Mouse (Mus musculus) adrenal gland, adult 18-20 months (tissue): ENCODE results near the gene Prrt4. TPM values are rescaled to one million over a fixed set of nuclear protein-coding genes. Genes with fewer than 3 reads are reported as not detected.
A peak's percentile ranks its signal among the peaks of the same experiment; 100 is the strongest.
"Not testable (repeated sequence)": the region's sequence is repeated elsewhere in the genome, so short reads cannot be mapped to it uniquely, and the experiment has no call there.

Experiments
- DNase-seq, 2 experiments: peaks; one replicate each; pipeline ENCODE4 v3.0.0; 2021 to 2022; ENCODE audit warnings: low spot score in 2 of 2
- total RNA-seq, 2 experiments: library from RNA; stranded (reverse); gene quantifications; 1 replicate in 1 of 2; 2 replicates in 1 of 2; pipeline ENCODE4 v1.2.3; 2021

Gene Prrt4
- total RNA-seq, 2 experiments from 2014 or later: 1.3 to 3.9 TPM

- DNase-seq: no peak
Measured at GRCm38 (mm10) chr6:29199223-29199855, 20.0 kb upstream of the Prrt4 start.

- DNase-seq: peak; percentile 85 to 86
Measured at GRCm38 (mm10) chr6:29198309-29199222, 19.2 kb upstream of the Prrt4 start.

GRCm38 (mm10) chr6:29195846-29196698 lies 16.7 kb upstream of the Prrt4 start:
- no peak for DNase-seq

- peak in 1 of 2 experiments; percentile 5 for DNase-seq
Measured at GRCm38 (mm10) chr6:29195146-29195545, 15.8 kb upstream of the Prrt4 start.

DNA sequence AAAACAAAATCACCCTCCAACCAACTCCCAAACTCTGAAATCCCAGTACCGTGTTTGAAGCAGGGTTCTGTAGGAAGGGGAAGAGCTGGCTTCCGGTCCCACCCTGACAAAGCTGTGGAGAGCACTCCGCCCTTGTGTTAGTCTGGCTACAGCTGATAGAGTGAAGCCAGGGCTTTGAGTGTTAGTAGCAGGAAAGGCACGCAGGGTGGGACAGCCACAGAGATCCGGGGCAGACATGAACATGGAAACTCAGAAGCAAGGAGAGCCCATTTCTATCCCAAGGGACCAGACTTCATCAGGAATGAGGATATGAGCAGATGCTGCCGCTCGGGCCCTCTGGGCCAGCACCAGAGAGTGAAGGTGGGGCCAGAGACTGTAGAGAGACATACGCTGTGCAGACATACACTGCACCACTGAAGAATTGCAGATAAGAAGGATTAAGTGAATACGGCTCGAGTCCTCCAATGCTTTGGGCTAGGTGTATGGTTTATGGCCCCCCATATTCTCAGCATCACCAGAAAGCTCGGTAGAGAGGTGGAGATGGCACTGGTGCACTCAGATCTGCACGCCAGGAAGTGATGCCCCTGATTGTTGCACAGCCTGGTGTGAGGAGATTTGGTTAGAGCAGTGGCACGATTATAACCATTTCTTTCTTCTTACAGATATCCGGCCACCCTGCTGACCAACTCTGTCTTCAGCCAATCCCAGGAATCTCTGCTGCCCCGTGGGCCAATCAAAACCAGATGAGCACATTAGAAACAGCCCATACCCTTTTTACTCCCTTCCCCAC lies 14.8 kb upstream of the Prrt4 start:
- peak in 1 of 2 experiments; percentile 18 for DNase-seq

GRCm38 (mm10) chr6:29187936-29188335 lies 8.6 kb upstream of the Prrt4 start:
- DNase-seq: no peak

- DNase-seq: no peak
Measured at GRCm38 (mm10) chr6:29179843-29180242, 459 bp upstream of the Prrt4 start.

DNA sequence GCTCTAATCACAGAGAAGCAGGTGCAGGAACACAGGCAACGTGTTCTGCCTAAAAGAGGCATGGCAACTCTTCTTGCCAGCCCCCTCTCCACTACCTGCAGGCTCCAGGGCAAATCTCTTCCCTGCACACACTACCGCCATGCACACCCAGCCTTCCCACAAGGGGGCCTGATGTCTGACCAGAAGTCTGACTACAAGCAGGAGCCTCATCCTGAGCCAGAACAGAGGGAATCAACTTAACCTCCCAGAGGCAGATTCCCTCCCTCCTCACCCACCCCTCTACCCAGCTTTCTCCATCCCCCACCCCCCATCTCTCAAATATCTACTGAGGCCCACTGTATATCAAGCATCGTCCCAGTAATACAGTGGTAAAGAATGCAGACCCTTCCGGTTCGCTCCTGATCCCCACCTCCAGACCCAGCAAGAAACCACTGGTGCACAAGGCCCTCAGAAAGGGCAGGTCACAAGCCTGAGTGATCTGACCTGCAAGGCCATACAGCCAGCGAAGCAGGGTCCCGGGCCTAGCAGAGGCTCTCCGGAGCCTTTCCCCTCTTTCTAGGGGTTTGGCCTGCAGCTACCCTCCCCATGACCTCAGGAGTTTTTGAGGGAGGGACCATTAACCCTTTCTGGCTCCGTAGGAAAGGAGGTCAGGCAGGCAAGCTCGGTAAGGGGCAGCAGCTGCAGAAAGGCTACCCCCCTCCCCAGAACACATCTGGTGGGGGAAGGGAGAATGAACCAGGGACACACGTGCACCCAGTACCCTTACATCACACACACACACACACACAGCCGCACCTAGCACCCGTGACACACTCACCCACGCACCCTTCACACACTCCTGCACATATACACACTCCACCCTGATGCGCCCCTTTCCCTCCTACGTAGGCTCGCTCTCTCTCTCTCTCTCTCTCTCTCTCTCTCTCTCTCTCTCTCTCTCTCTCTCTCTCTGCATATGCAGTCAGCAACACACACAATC lies 1.2 kb downstream of the Prrt4 start:
- no peak for DNase-seq

- DNase-seq: no peak
Measured at GRCm38 (mm10) chr6:29175113-29175512, 4.3 kb downstream of the Prrt4 start.

- DNase-seq: no peak
Measured at GRCm38 (mm10) chr6:29174368-29174767, 5.0 kb downstream of the Prrt4 start.

GRCm38 (mm10) chr6:29170952-29171388 lies 8.4 kb downstream of the Prrt4 start:
- DNase-seq: peak; percentile 69 to 77

- peak in 1 of 2 experiments; percentile 32 for DNase-seq
Measured at GRCm38 (mm10) chr6:29170063-29170921, 9.1 kb downstream of the Prrt4 start.

GRCm38 (mm10) chr6:29169675-29170062 lies 9.7 kb downstream of the Prrt4 start:
- DNase-seq: no peak

DNA sequence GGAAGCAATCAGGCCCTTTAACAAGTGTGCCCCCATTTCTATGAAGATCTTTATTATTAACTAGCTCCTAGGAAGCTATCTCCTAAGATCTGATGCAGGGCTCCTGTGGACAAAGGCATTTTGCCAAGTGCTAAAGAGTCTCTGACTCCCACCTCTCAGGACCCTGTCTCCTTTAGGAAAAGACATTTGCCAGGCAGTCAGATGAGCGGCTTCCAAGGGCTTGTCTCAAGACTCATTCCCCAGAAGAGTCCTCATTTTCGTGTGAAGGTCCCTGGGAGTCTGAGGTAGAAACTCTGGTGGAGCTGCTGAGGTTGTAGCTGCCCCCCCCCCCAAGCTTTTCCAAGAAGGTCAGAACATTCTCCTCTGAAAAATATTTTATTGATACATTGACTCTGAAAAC lies 10.5 kb downstream of the Prrt4 start:
- DNase-seq: no peak

DNA sequence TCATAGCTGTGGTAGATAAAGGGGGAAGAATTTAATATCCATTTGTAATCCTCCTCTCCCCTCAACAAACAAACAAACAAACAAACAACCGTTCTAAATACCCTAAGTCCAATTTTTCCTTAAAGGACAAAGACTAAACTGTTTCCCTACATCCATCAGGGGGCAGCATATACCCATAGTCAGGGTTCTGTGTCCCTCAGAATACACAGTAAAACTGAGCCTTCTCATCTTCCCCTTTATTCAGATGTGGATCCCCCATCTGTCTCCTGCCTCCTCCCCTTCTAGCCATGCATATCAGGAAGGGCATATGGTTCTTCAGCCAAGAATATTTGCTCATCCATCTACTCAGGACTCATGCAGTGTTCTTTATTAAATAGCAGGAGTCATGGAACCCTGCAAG lies 13.2 kb downstream of the Prrt4 start:
- DNase-seq: no peak

GRCm38 (mm10) chr6:29164314-29165244 lies 14.8 kb downstream of the Prrt4 start, which contains the start of gene Rbm28:
TSS of gene Rbm28 (minus strand) at chr6:29165006.
- DNase-seq: peak; percentile 72 to 76

DNA sequence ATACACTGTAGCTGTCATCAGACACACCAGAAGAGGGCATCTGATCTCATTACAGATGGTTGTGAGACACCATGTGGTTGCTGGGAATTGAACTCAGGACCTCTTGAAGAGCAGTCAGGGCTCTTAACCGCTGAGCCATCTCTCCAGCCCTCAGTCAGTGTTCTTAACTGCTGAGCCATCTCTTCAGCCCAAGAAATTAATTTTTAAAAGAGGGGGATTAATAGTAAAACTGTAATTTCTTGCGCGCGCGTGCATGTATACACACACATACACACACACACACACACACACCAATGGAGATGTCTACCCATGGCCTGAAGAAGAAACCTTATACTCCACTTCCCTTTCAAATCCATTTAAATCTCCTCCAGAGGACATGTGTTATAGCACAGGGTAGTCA lies 18.1 kb downstream of the Prrt4 start:
- not testable (repeated sequence) for DNase-seq
